Mouse (Mus musculus): ENCODE data around the gene Lrsam1.

GRCm38 (mm10) chr2:32907442-32907841 lies 54.0 kb downstream of the Lrsam1 start:
- TF ChIP-seq CTCF (IDR thresholded peaks at IDR 0.05; ENCODE audit: control insufficient read depth, insufficient read depth, low read length) (no peak), POLR2A (IDR thresholded peaks at IDR 0.05; ENCODE audit: borderline replicate concordance, control insufficient read depth, low read depth, low read length) (no peak)
